Mouse (Mus musculus) limb, embryonic 15.5 days (tissue): ENCODE results near the gene Myocos. TPM values are rescaled to one million over a fixed set of nuclear protein-coding genes. Genes with fewer than 3 reads are reported as not detected.
A peak's percentile ranks its signal among the peaks of the same experiment; 100 is the strongest.
"Not testable (repeated sequence)": the region's sequence is repeated elsewhere in the genome, so short reads cannot be mapped to it uniquely, and the experiment has no call there.

Experiments used
- ATAC-seq: fragments of 200-750 bp; cut with Nextera tagmentation; 2 replicates; pipeline ENCODE4 v1.8.0; 2017; ENCODE audit warnings: low read depth, moderate TSS enrichment; ENCODE audit not compliant: insufficient number of reproducible peaks, low FRiP score, low TSS enrichment
- H3K27ac ChIP-seq: fragments of 300-500 bp; sonication (generic); 2 replicates; pipeline ENCODE4 v1.5.1; 2015; ENCODE audit warnings: moderate library complexity, mild to moderate bottlenecking, inconsistent platforms
- H3K27me3 ChIP-seq: fragments of 300-500 bp; sonication (generic); 2 replicates; pipeline ENCODE4 v1.6.1; 2015; ENCODE audit warnings: inconsistent platforms
- H3K36me3 ChIP-seq: fragments of 300-500 bp; sonication (generic); 2 replicates; pipeline ENCODE4 v1.6.1; 2015; ENCODE audit warnings: inconsistent platforms
- H3K4me1 ChIP-seq: fragments of 300-500 bp; sonication (generic); 2 replicates; pipeline ENCODE4 v1.6.1; 2015; ENCODE audit warnings: inconsistent platforms
- H3K4me2 ChIP-seq: fragments of 300-500 bp; sonication (generic); 2 replicates; pipeline ENCODE4 v1.6.1; 2015; ENCODE audit warnings: mild to moderate bottlenecking, inconsistent platforms
- H3K4me3 ChIP-seq: fragments of 300-500 bp; sonication (generic); 2 replicates; pipeline ENCODE4 v1.5.1; 2015; ENCODE audit warnings: mild to moderate bottlenecking, inconsistent platforms
- H3K9ac ChIP-seq: fragments of 300-500 bp; sonication (generic); 2 replicates; pipeline ENCODE4 v1.6.1; 2015; ENCODE audit warnings: inconsistent platforms
- H3K9me3 ChIP-seq: fragments of 300-500 bp; sonication (generic); 2 replicates; pipeline ENCODE4 v1.6.1; 2016; ENCODE audit warnings: inconsistent platforms
- WGBS: fragments of 180-500 bp; shearing (Covaris S2); methylation state at CpG from one replicate; pipeline ENCODE4 v1.1.7; 2015; 5-methylcytosine and 5-hydroxymethylcytosine counted together
- polyA plus RNA-seq: library from polyadenylated mRNA; unstranded; fragments of >200 nt; fragmentation: Nextera tagmentation; extraction: Ambion mirVana; gene quantifications from 2 replicates; pipeline ENCODE4 v1.2.1, GENCODE M21; 2015

Gene Myocos
- polyA plus RNA-seq, 1 experiment from 2014 or later, result not detected

DNA sequence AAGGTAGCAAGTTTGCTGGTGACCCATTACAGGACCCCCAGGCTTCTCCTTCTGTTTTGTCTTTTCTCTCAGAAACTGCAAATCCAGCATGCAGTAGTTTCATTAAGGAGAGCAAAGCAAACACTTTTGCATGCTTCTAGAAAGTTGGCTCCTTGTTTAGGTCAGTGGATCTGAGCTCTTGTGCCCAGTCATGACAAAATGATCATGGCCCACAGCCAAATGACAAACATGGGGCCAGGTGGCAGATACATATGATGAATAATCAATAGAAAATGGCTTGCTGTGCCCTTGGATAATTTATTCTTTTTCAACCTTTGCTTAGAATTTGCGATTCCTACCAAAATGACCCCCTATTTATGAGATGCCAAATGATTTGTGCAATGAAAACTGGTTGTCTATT, 18.2 kb downstream of the Myocos start:
- no peaks in the 10 kb centered on the region for H3K9me3 ChIP-seq
- no peak overlapping the region for H3K4me3 ChIP-seq
- H3K4me2 ChIP-seq, result no peak overlapping the region
- 93% methylated on average over 1 of the region's 1 CpGs for WGBS
- no peaks in the 10 kb centered on the region for H3K36me3 ChIP-seq
- H3K27ac ChIP-seq, result no peak overlapping the region
- no peaks in the 10 kb centered on the region for H3K27me3 ChIP-seq
- H3K9ac ChIP-seq, result no peak overlapping the region
- H3K4me1 ChIP-seq, result peaks cover 10% of the 10 kb centered on the region; the same call in 1 of the 2 replicates
- ATAC-seq, result no peak

DNA sequence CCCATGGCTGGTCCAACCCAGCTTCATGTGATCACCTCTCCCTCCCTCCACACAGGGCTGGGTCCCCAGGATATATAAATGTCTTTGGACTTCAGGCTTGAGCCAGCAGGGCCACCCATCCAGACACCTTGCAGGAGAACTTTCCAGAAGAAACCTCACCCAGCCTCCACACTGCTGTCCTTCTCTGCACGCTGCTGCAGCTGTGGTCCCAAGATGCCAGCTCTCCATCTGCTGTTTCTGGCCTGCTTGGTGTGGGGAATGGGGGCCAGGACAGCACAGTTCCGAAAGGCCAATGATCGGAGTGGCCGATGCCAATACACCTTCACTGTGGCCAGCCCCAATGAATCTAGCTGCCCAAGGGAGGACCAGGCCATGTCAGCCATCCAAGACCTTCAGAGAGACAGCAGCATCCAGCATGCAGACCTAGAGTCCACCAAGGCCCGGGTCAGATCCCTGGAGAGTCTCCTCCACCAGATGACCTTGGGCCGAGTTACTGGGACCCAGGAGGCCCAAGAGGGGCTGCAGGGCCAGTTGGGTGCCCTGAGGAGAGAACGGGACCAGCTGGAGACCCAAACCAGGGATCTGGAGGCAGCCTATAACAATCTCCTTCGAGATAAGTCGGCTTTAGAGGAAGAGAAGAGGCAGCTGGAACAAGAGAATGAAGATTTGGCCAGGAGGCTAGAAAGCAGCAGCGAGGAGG, 18.8 kb downstream of the Myocos start, which contains the start of gene Myoc:
TSS of gene Myoc (plus strand) at position 105 of the 700 bp plus-strand sequence.
- no peak for ATAC-seq
- no peaks in the 10 kb centered on the region for H3K27me3 ChIP-seq
- 82% methylated on average over 10 of the region's 10 CpGs for WGBS
- H3K9ac ChIP-seq, result no peak within 1 kb of the TSS
- peaks cover 10% of the 10 kb centered on the region; the same call in 1 of the 2 replicates for H3K4me1 ChIP-seq
- H3K4me3 ChIP-seq, result no peak within 1 kb of the TSS
- H3K27ac ChIP-seq, result no peak within 1 kb of the TSS
- no peaks in the 10 kb centered on the region for H3K9me3 ChIP-seq
- H3K36me3 ChIP-seq, result no peaks in the 10 kb centered on the region
- H3K4me2 ChIP-seq, result no peak within 1 kb of the TSS

DNA sequence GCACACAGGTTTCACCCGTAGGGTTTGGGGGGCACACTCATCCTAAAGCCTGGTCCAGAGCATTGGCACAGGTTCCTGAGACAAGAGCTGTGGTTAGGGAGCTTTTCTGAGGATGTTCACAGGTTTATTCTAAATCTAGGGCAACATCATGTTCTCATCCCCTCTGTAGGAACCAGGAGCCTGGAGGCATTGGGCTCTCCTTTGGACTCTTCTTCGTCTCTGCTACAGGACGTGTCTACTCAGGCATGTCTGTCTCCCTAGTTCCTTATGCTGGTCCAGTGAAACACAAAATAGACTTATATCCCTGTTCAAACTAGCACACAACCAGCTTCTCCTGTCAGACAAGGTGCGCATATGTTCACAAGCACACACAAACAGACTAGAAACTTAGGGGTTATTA, 19.5 kb downstream of the Myocos start:
- 78% methylated on average over 4 of the region's 4 CpGs for WGBS
- H3K4me3 ChIP-seq, result no peak overlapping the region
- H3K27ac ChIP-seq, result no peak overlapping the region
- no peaks in the 10 kb centered on the region for H3K27me3 ChIP-seq
- no peaks in the 10 kb centered on the region for H3K36me3 ChIP-seq
- no peak overlapping the region for H3K4me2 ChIP-seq
- H3K4me1 ChIP-seq, result peaks cover 7% of the 10 kb centered on the region; the same call in 1 of the 2 replicates
- H3K9ac ChIP-seq, result no peak overlapping the region
- no peak for ATAC-seq
- H3K9me3 ChIP-seq, result no peaks in the 10 kb centered on the region

DNA sequence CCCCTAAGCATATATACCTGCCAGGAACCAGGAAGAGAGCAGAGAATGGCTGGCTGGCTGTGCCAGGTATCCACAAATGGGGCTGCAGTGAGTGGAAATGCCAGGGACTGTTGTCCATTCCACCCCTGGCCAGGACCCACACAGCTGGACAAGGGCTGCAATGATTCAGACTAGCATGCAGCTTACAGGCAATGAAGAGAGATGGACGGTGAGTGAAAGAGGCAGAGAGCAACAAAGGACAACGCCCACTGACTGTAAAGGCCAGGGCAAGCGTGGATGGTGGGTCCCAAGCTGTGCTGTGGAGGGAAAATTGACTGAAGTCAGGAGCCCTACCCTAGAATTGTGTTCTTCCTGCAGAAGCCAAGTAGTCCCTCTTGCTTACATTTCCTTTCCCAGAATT, 21.5 kb downstream of the Myocos start:
- 0 out of 2 replicates have a peak, but pooled peaks cover 7% of the 10 kb centered on the region for H3K4me1 ChIP-seq
- no peak overlapping the region for H3K4me2 ChIP-seq
- no peaks in the 10 kb centered on the region for H3K27me3 ChIP-seq
- WGBS, result 70% methylated on average over 3 of the region's 3 CpGs
- ATAC-seq, result no peak
- H3K9me3 ChIP-seq, result no peaks in the 10 kb centered on the region
- no peaks in the 10 kb centered on the region for H3K36me3 ChIP-seq
- no peak overlapping the region for H3K9ac ChIP-seq
- 0 out of 2 replicates have a peak overlapping the region, but pooled peaks have one; percentile 35 for H3K27ac ChIP-seq
- no peak overlapping the region for H3K4me3 ChIP-seq

DNA sequence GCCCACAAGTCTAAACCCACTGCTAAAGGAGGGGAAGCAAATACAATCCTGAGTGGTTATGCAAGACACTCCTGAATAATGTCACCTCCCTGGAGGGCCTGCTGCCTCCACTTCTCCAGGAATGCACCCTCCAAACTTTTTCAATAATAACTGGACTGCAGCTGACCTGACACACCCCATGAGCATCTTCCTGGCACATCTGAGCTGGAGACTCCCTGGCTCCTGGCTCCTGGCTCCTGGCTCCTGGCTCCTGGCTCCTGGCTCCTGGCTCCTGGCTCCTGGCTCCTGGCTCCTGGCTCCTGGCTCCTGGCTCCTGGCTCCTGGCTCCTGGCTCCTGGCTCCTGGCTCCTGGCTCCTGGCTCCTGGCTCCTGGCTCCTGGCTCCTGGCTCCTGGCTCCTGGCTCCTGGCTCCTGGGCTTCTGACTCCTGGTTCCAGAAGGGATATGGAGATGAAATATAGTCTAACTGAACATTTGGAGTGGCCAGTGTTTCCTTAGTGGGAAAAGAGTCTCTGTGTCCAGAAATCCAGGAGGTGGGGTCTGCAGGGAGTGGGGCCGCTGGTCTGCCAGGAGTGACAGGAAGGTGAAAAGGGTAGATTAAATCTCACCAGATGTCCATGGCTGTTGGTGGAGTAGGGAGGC, 22.6 kb downstream of the Myocos start:
- not testable (repeated sequence) for ATAC-seq, H3K4me2 ChIP-seq, H3K4me3 ChIP-seq, H3K36me3 ChIP-seq, H3K9me3 ChIP-seq, H3K9ac ChIP-seq, H3K27me3 ChIP-seq, H3K4me1 ChIP-seq
- 14% methylated on average over 1 of the region's 1 CpGs for WGBS
- 0 out of 2 replicates have a peak overlapping the region, but pooled peaks have one; percentile 35 for H3K27ac ChIP-seq

DNA sequence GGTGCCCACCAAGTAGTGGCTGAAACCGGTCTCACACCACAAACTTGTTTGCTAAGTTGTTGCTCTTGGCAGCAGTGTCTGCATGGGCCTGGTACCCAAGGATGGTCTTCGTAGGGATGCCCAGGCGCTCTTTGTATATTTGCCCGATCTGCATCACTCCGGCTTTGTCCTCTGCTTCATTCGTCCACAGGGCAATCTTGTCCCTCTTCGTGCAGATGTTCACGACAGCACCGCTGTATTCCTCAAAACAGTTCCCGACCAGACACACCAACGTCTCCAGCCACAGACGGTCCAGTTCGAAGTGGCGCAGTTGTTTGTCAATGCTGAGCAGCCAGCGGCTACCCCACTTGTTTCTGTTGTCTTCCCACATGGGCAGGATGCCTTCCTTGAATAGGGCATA, 29.7 kb downstream of the Myocos start:
- not testable (repeated sequence) for H3K27me3 ChIP-seq, H3K36me3 ChIP-seq, ATAC-seq, H3K9me3 ChIP-seq, H3K27ac ChIP-seq, H3K9ac ChIP-seq, H3K4me3 ChIP-seq, H3K4me1 ChIP-seq, H3K4me2 ChIP-seq
- 93% methylated on average over 15 of the region's 15 CpGs for WGBS

- H3K9ac ChIP-seq, H3K4me1 ChIP-seq, H3K9me3 ChIP-seq, ATAC-seq, H3K27me3 ChIP-seq, H3K27ac ChIP-seq, H3K4me3 ChIP-seq, H3K4me2 ChIP-seq, H3K36me3 ChIP-seq: not testable (repeated sequence)
- WGBS, result 77% methylated on average over 4 of the region's 4 CpGs
Observed at GRCm38 (mm10) chr1:162627821-162628220, 30.2 kb downstream of the Myocos start.

GRCm38 (mm10) chr1:162625229-162625628, 32.8 kb downstream of the Myocos start:
- no peak overlapping the region for H3K4me2 ChIP-seq
- 51% methylated on average over 7 of the region's 7 CpGs for WGBS
- ATAC-seq, result no peak
- no peak overlapping the region for H3K4me3 ChIP-seq
- H3K4me1 ChIP-seq, result no peaks in the 10 kb centered on the region
- H3K27ac ChIP-seq, result no peak overlapping the region
- H3K36me3 ChIP-seq, result no peaks in the 10 kb centered on the region
- no peaks in the 10 kb centered on the region for H3K9me3 ChIP-seq
- no peak overlapping the region for H3K9ac ChIP-seq
- H3K27me3 ChIP-seq, result no peaks in the 10 kb centered on the region

DNA sequence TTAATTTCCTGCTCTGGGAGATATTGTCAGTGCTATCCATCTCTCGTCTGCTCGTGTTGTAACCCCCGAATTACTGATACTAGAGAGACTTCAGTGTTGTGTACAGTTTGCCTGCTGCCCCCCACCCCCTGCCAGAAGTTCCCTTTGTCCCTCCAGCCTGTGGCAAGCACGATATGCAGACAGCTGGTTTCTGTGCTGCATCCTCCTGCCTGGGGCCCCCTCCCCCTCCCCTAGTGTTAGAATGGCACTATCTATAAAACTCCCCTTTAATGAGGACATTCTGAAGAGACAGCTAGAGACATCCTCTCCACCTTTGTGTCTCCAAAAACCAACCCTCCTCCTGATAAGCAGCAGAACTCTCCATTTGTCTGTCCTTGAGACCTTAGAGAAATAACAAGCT, 34.1 kb downstream of the Myocos start:
- Histone ChIP-seq H3K27me3 (no peaks in the 10 kb centered on the region), H3K27ac (no peak overlapping the region), H3K4me1 (no peaks in the 10 kb centered on the region), H3K4me2 (no peak overlapping the region), H3K36me3 (no peaks in the 10 kb centered on the region), H3K4me3 (no peak overlapping the region), H3K9me3 (no peaks in the 10 kb centered on the region), H3K9ac (no peak overlapping the region)
- WGBS, result 32% methylated on average over 4 of the region's 4 CpGs
- ATAC-seq, result no peak

DNA sequence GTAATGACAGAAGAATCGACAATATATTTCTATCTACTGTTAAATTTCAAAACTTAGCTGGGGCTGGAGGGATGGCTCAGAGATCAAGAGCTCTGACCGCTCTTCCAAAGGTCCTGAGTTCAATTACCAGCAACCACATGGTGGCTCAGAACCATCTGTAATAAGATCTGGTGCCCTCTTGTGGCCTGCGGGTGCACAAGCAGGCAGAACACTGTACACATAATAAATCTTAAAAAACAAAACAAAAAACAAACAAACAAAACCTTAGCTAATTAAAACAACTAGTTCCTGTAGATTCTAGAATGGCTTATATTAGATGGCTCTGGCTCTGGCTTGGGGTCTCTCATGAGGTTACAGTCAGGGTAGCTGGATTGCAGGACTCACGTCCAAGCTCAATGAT, 37.5 kb downstream of the Myocos start:
- no peak overlapping the region for H3K9ac ChIP-seq
- 64% methylated on average over 4 of the region's 4 CpGs for WGBS
- H3K36me3 ChIP-seq, result no peaks in the 10 kb centered on the region
- no peaks in the 10 kb centered on the region for H3K9me3 ChIP-seq
- no peaks in the 10 kb centered on the region for H3K27me3 ChIP-seq
- no peak overlapping the region for H3K4me2 ChIP-seq
- H3K27ac ChIP-seq, result no peak overlapping the region
- no peaks in the 10 kb centered on the region for H3K4me1 ChIP-seq
- H3K4me3 ChIP-seq, result no peak overlapping the region
- ATAC-seq, result no peak

DNA sequence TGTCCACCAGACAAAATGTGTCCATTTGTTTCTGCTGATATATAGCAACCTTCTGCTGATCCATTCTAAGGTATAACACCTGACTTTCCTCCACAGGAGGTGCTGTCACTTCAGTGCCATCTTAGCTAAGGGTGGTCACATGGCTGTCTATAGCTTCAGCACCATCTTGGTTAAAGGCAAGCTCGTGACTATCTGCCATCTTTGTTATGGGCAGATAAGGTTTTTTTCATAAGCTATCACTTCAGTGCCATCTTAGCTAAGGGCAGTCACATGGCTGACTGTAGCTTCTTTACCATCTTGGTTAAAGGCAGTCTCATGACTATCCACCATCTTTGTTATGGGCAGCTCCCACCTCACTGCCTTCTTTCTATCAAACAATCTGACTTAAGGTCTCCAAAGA, 42.5 kb downstream of the Myocos start:
- Histone ChIP-seq H3K4me3 (no peak overlapping the region), H3K27ac (no peak overlapping the region), H3K4me1 (no peaks in the 10 kb centered on the region), H3K4me2 (no peak overlapping the region), H3K36me3 (no peaks in the 10 kb centered on the region), H3K9me3 (no peaks in the 10 kb centered on the region), H3K27me3 (no peaks in the 10 kb centered on the region), H3K9ac (no peak overlapping the region)
- no peak for ATAC-seq
- WGBS, result 79% methylated on average over 1 of the region's 1 CpGs

GRCm38 (mm10) chr1:162611191-162611590, 46.8 kb downstream of the Myocos start:
- ATAC-seq, result no peak
- no peaks in the 10 kb centered on the region for H3K9me3 ChIP-seq
- no peak overlapping the region for H3K4me3 ChIP-seq
- no peak overlapping the region for H3K9ac ChIP-seq
- WGBS, result 81% methylated on average over 4 of the region's 4 CpGs
- H3K36me3 ChIP-seq, result no peaks in the 10 kb centered on the region
- no peak overlapping the region for H3K4me2 ChIP-seq
- H3K4me1 ChIP-seq, result peaks cover 5% of the 10 kb centered on the region; the same call in 1 of the 2 replicates
- no peaks in the 10 kb centered on the region for H3K27me3 ChIP-seq
- no peak overlapping the region for H3K27ac ChIP-seq
